Mouse (Mus musculus): ENCODE results near the gene Abca17. TPM values are rescaled to one million over a fixed set of nuclear protein-coding genes. Genes with fewer than 3 reads are reported as not detected.

Gene Abca17
- polyA plus RNA-seq, 1 experiment from 2014 or later = not detected

DNA sequence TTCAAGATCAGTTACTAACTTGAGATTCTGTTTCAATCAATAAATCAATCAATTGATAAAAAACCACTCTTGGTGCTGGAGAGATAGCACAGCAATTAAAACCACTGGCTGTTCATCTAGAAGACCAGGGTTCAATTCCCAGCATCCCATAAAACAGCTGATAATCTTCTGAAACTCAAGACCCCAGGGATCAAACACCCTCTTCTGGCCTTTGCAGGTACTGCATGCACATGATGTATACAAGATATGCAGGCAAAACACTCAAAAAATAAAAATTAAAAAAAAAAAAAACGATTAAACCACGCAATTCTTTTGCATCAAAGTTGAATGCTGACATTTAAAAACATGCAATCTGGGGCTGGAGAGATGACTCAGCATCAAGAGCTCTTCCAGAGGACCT is 102.2 kb downstream of the Abca17 start:
- 96% methylated on average over 2 of the region's 2 CpGs for WGBS
- Histone ChIP-seq H3K27me3 (replicated peaks; ENCODE audit: control insufficient read depth, insufficient read depth, low read length) (no peaks in the 10 kb centered on the region), H3K4me2 (ENCODE audit: low read length) (no peak overlapping the region), H3K9me3 (ENCODE audit: control insufficient read depth, low read length) (peaks cover 12% of the 10 kb centered on the region; the same call in 1 of the 2 replicates), H3K4me1 (replicated peaks; ENCODE audit: control insufficient read depth, insufficient read depth, low read length) (peaks cover 11% of the 10 kb centered on the region), H3K4me3 (ENCODE audit: low read depth, low read length) (no peak overlapping the region), H3K27ac (ENCODE audit: low read depth) (no peak overlapping the region), H3K36me3 (ENCODE audit: control insufficient read depth, insufficient read depth, low read length) (peaks cover 47% of the 10 kb centered on the region), H3K9ac (ENCODE audit: low read length) (no peak overlapping the region)
- DNase-seq (ENCODE audit: low spot score) (no peak), ATAC-seq (replicated peaks; ENCODE audit: low FRiP score, low TSS enrichment, low read depth) (no peak)

DNA sequence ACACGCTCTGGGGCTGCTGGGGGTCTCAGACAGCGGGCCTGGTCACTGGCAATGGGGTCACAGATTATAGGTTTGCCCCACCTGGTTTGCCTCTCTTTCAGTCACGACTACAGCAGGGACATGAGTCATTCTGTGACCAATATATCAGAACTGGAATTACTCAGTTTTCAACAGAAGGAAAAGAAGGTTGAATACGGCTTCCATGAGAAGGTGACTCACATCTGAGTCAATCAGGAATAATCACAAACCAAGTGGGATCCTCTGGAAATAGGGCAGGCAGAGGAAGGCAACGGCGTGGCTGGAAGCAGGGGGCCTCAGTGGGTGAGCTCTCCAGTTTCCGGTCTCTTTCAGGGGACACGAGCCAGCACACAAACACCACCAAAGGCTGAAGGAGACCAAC is 106.8 kb downstream of the Abca17 start:
- WGBS = 99% methylated on average over 8 of the region's 8 CpGs
- H3K36me3 ChIP-seq (ENCODE audit: control insufficient read depth, insufficient read depth, low read length) = peaks cover 90% of the 10 kb centered on the region

DNA sequence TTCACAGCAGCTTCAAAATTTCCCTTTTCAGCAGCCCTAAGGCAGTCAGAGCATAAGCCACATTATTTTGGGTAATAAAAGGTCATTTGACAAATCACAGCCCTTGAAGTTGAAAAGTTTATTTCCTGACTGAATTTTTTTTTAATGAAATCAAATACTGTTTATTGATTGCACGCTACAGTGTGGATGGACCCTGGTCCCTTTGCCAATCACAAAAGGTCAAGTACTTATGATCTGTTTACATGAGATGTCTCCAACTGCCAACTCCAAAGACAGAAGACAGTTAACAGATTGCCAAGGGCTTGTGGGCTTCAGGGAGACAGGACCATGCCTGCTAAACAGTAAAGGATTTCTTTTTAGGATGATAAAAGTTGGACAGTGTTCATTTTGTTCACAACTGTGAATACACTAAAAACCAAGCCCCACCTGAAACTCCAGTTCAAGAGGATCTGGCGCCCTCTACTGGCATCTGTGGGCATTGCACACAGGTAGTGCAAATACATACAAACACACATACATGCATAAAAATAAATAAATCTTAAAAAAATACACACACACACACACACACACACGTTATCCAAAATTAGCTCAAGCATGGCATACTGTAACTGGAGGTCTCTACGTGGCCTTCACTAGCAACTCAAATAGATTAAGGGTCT is 107.4 kb downstream of the Abca17 start:
- Histone ChIP-seq H3K36me3 (ENCODE audit: control insufficient read depth, insufficient read depth, low read length) (peaks cover 90% of the 10 kb centered on the region), H3K4me2 (ENCODE audit: low read length) (no peak overlapping the region), H3K27ac (ENCODE audit: low read depth) (no peak overlapping the region), H3K4me3 (ENCODE audit: low read depth, low read length) (no peak overlapping the region), H3K27me3 (replicated peaks; ENCODE audit: control insufficient read depth, insufficient read depth, low read length) (no peaks in the 10 kb centered on the region), H3K4me1 (replicated peaks; ENCODE audit: control insufficient read depth, insufficient read depth, low read length) (no peaks in the 10 kb centered on the region), H3K9ac (ENCODE audit: low read length) (no peak overlapping the region), H3K9me3 (ENCODE audit: control insufficient read depth, low read length) (peaks cover 9% of the 10 kb centered on the region; the same call in 1 of the 2 replicates)
- DNase-seq (ENCODE audit: low spot score) = peak; percentile 73
- no peak for ATAC-seq (replicated peaks; ENCODE audit: low FRiP score, low TSS enrichment, low read depth)
- 79% methylated on average over 4 of the region's 4 CpGs for WGBS

More for the DNA sequence above, 106.8 kb downstream of the Abca17 start:
- Histone ChIP-seq H3K4me2 (ENCODE audit: low read length) (no peak overlapping the region), H3K9me3 (ENCODE audit: control insufficient read depth, low read length) (peaks cover 12% of the 10 kb centered on the region; the same call in 1 of the 2 replicates), H3K27ac (ENCODE audit: low read depth) (no peak overlapping the region), H3K27me3 (replicated peaks; ENCODE audit: control insufficient read depth, insufficient read depth, low read length) (no peaks in the 10 kb centered on the region), H3K9ac (ENCODE audit: low read length) (no peak overlapping the region), H3K4me3 (ENCODE audit: low read depth, low read length) (no peak overlapping the region), H3K4me1 (replicated peaks; ENCODE audit: control insufficient read depth, insufficient read depth, low read length) (no peaks in the 10 kb centered on the region)
- ATAC-seq (replicated peaks; ENCODE audit: low FRiP score, low TSS enrichment, low read depth) (no peak), DNase-seq (ENCODE audit: low spot score) (no peak)

DNA sequence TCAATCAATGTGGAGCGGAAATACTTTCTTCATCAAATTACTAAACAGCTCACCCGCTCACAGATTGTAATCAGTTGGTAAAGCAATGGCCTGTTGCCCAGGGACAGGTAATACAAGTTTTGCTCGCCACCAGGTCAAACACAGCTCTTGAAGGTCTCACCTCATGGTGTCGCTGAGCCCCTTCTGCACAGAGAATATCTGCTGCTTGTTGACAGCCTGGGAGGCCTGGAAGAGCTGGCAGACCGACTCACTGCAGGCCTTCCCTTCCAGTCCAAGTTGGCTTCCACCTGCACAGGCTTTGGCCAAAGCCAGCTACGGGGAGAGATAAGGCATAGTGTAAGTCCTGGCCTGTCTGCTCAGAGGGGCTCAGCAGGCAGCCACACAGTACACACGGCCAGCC is 113.9 kb downstream of the Abca17 start:
- WGBS = 96% methylated on average over 7 of the region's 7 CpGs
- H3K4me1 ChIP-seq (replicated peaks; ENCODE audit: control insufficient read depth, insufficient read depth, low read length) = no peaks in the 10 kb centered on the region
- ATAC-seq (replicated peaks; ENCODE audit: low FRiP score, low TSS enrichment, low read depth) (no peak), DNase-seq (ENCODE audit: low spot score) (no peak)
- H3K27me3 ChIP-seq (replicated peaks; ENCODE audit: control insufficient read depth, insufficient read depth, low read length) = no peaks in the 10 kb centered on the region
- no peak overlapping the region for H3K4me3 ChIP-seq (ENCODE audit: low read depth, low read length)
- no peak overlapping the region for H3K4me2 ChIP-seq (ENCODE audit: low read length)
- no peak overlapping the region for H3K9ac ChIP-seq (ENCODE audit: low read length)
- H3K9me3 ChIP-seq (ENCODE audit: control insufficient read depth, low read length) = no peaks in the 10 kb centered on the region
- H3K36me3 ChIP-seq (ENCODE audit: control insufficient read depth, insufficient read depth, low read length) = peaks cover 99% of the 10 kb centered on the region
- no peak overlapping the region for H3K27ac ChIP-seq (ENCODE audit: low read depth)

DNA sequence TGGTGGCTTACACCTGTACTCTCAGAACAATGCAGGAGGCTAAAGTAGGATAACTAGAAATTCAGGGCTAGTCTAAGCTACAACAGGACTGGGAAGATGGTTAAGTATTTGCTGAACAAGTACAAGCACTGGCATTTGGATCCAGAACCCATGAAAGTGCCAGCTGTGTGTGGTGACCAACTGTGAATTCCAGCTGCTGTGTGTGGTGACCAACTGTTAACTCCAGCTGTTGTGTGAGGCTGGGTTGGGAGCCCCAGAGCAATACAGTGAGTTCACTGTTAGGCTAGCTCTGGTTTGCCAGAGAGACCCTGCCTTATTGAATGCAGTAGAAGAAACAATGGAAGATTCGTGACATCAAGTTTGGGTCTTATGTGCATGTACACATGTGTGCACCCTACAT is 114.4 kb downstream of the Abca17 start:
- no peak overlapping the region for H3K4me3 ChIP-seq (ENCODE audit: low read depth, low read length)
- no peak overlapping the region for H3K9ac ChIP-seq (ENCODE audit: low read length)
- DNase-seq (ENCODE audit: low spot score) (no peak), ATAC-seq (replicated peaks; ENCODE audit: low FRiP score, low TSS enrichment, low read depth) (no peak)
- H3K4me1 ChIP-seq (replicated peaks; ENCODE audit: control insufficient read depth, insufficient read depth, low read length) = no peaks in the 10 kb centered on the region
- no peaks in the 10 kb centered on the region for H3K9me3 ChIP-seq (ENCODE audit: control insufficient read depth, low read length)
- no peak overlapping the region for H3K27ac ChIP-seq (ENCODE audit: low read depth)
- H3K4me2 ChIP-seq (ENCODE audit: low read length) = no peak overlapping the region
- peaks cover 98% of the 10 kb centered on the region for H3K36me3 ChIP-seq (ENCODE audit: control insufficient read depth, insufficient read depth, low read length)
- H3K27me3 ChIP-seq (replicated peaks; ENCODE audit: control insufficient read depth, insufficient read depth, low read length) = no peaks in the 10 kb centered on the region
- 92% methylated on average over 1 of the region's 1 CpGs for WGBS

DNA sequence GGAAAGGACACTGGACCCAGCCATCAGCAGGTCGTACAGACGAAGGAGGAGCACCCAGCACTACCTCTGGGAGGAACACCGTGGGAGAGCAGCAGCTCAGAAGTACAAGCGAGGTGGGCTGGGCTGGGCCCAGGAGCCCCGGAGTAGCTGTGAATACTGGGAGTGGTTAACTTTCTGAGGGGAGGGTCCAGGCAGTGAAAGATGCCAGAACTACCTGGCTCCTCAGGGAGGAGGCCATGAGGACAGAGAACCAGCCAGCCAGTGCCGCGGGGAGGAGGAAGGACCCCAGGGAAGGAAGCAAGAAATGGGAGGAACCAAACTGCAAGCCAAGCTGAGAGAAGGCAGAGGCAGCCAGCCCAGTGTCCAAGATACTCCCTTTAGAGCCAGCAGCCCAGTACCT is 122.9 kb downstream of the Abca17 start:
- H3K4me1 ChIP-seq (replicated peaks; ENCODE audit: control insufficient read depth, insufficient read depth, low read length) = no peaks in the 10 kb centered on the region
- no peak overlapping the region for H3K4me2 ChIP-seq (ENCODE audit: low read length)
- H3K27ac ChIP-seq (ENCODE audit: low read depth) = no peak overlapping the region
- WGBS = 77% methylated on average over 7 of the region's 7 CpGs
- H3K36me3 ChIP-seq (ENCODE audit: control insufficient read depth, insufficient read depth, low read length) = peaks cover 98% of the 10 kb centered on the region
- no peaks in the 10 kb centered on the region for H3K9me3 ChIP-seq (ENCODE audit: control insufficient read depth, low read length)
- H3K4me3 ChIP-seq (ENCODE audit: low read depth, low read length) = no peak overlapping the region
- ATAC-seq (replicated peaks; ENCODE audit: low FRiP score, low TSS enrichment, low read depth) (no peak), DNase-seq (ENCODE audit: low spot score) (no peak)
- no peak overlapping the region for H3K9ac ChIP-seq (ENCODE audit: low read length)
- no peaks in the 10 kb centered on the region for H3K27me3 ChIP-seq (replicated peaks; ENCODE audit: control insufficient read depth, insufficient read depth, low read length)

DNA sequence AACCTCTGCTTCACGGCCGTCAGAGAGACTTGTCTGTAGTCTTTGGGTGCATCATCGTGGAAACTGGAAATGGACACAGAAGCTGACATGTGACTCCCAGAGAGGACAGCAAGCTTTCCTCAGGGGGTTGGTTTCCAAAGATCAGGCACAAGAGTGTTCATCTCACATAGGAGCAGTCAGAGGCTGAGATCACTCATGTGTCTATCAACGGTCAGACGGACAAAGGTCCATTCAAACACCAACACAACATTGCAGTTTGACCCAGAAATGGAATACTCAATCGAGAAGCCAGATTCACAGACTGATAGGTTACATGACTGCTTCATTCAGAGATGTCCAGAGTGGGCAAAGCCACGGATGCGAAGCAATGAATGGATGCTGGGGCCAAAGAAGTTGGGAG is 124.1 kb downstream of the Abca17 start:
- Histone ChIP-seq H3K36me3 (ENCODE audit: control insufficient read depth, insufficient read depth, low read length) (peaks cover 90% of the 10 kb centered on the region), H3K9ac (ENCODE audit: low read length) (no peak overlapping the region), H3K9me3 (ENCODE audit: control insufficient read depth, low read length) (no peaks in the 10 kb centered on the region), H3K27ac (ENCODE audit: low read depth) (no peak overlapping the region), H3K27me3 (replicated peaks; ENCODE audit: control insufficient read depth, insufficient read depth, low read length) (no peaks in the 10 kb centered on the region), H3K4me1 (replicated peaks; ENCODE audit: control insufficient read depth, insufficient read depth, low read length) (no peaks in the 10 kb centered on the region), H3K4me2 (ENCODE audit: low read length) (no peak overlapping the region), H3K4me3 (ENCODE audit: low read depth, low read length) (no peak overlapping the region)
- DNase-seq (ENCODE audit: low spot score) (no peak), ATAC-seq (replicated peaks; ENCODE audit: low FRiP score, low TSS enrichment, low read depth) (no peak)
- 94% methylated on average over 8 of the region's 8 CpGs for WGBS

DNA sequence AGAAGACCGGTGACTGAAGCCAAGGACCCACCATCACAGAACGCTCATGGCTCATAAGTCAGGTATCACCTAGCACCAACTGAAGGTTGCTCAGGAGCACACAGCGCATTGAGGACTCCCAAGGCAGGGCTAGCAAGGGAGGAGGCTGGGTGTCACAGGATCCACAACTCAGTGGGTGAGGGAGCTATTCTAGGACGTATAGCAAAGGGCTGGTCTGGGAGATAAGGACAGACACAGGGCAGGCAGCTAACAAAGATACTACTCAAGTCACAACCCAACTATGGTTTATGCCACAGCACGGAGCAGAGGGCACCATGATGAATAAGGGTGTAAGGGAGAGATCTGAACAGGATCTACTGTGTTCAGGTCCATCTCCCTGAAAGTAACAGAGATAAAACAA is 125.0 kb downstream of the Abca17 start:
- Histone ChIP-seq H3K36me3 (ENCODE audit: control insufficient read depth, insufficient read depth, low read length) (peaks cover 83% of the 10 kb centered on the region), H3K27ac (ENCODE audit: low read depth) (no peak overlapping the region), H3K9me3 (ENCODE audit: control insufficient read depth, low read length) (no peaks in the 10 kb centered on the region), H3K4me2 (ENCODE audit: low read length) (no peak overlapping the region), H3K4me3 (ENCODE audit: low read depth, low read length) (no peak overlapping the region), H3K4me1 (replicated peaks; ENCODE audit: control insufficient read depth, insufficient read depth, low read length) (0 out of 2 replicates have a peak, but pooled peaks cover 3% of the 10 kb centered on the region), H3K9ac (ENCODE audit: low read length) (no peak overlapping the region), H3K27me3 (replicated peaks; ENCODE audit: control insufficient read depth, insufficient read depth, low read length) (no peaks in the 10 kb centered on the region)
- no peak for ATAC-seq (replicated peaks; ENCODE audit: low FRiP score, low TSS enrichment, low read depth)
- DNase-seq (ENCODE audit: low spot score) = no peak
- WGBS = 91% methylated on average over 5 of the region's 5 CpGs

DNA sequence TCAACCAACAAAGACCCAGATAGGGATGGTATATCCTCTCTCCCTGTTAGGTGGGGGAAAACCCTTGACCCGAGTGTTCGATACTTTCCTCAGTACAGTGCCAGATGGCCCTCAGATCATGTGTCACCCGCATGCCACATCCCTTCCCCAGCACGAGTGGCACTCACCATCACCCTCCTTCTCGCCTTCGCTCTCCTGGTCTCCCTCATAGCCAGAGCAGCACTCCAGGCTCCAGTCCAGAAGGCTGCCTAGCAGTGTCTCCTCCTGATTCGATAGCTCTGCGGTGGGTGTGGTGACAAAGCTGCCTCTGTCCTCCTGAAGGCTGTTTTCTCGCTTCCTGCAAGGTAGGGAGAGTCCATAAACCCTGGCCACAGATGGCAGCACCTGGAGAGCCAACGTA is 126.1 kb downstream of the Abca17 start:
- no peak for ATAC-seq (replicated peaks; ENCODE audit: low FRiP score, low TSS enrichment, low read depth)

More for the DNA sequence above, 126.1 kb downstream of the Abca17 start:
- Histone ChIP-seq H3K27me3 (replicated peaks; ENCODE audit: control insufficient read depth, insufficient read depth, low read length) (no peaks in the 10 kb centered on the region), H3K36me3 (ENCODE audit: control insufficient read depth, insufficient read depth, low read length) (peaks cover 72% of the 10 kb centered on the region), H3K9ac (ENCODE audit: low read length) (no peak overlapping the region), H3K4me1 (replicated peaks; ENCODE audit: control insufficient read depth, insufficient read depth, low read length) (peaks cover 7% of the 10 kb centered on the region), H3K9me3 (ENCODE audit: control insufficient read depth, low read length) (no peaks in the 10 kb centered on the region), H3K4me3 (ENCODE audit: low read depth, low read length) (no peak overlapping the region), H3K27ac (ENCODE audit: low read depth) (no peak overlapping the region), H3K4me2 (ENCODE audit: low read length) (no peak overlapping the region)
- no peak for DNase-seq (ENCODE audit: low spot score)
- 88% methylated on average over 10 of the region's 10 CpGs for WGBS

Measured in intestine, embryonic 14.5 days (tissue).